Mouse (Mus musculus): Measurements from ENCODE around the gene Asxl2. TPM values are rescaled to one million over a fixed set of nuclear protein-coding genes. Genes with fewer than 3 reads are reported as not detected.

Asxl2 gene
- polyA plus RNA-seq, 1 experiment from 2014 or later, result 19.7 TPM

GRCm38 (mm10) chr12:3430985-3431384 is 4.3 kb downstream of the Asxl2 start:
- H3K9ac ChIP-seq (ENCODE audit: low read length), result no peak overlapping the region
- no peak overlapping the region for H3K4me3 ChIP-seq (ENCODE audit: low read depth, low read length)
- DNase-seq (ENCODE audit: low spot score) (no peak), ATAC-seq (replicated peaks; ENCODE audit: low FRiP score, low TSS enrichment, low read depth) (no peak)
- H3K9me3 ChIP-seq (ENCODE audit: control insufficient read depth, low read length), result no peaks in the 10 kb centered on the region
- H3K27ac ChIP-seq (ENCODE audit: low read depth), result no peak overlapping the region
- peaks cover 9% of the 10 kb centered on the region; the same call in 1 of the 2 replicates for H3K4me1 ChIP-seq (replicated peaks; ENCODE audit: control insufficient read depth, insufficient read depth, low read length)
- no peaks in the 10 kb centered on the region for H3K36me3 ChIP-seq (ENCODE audit: control insufficient read depth, insufficient read depth, low read length)
- H3K4me2 ChIP-seq (ENCODE audit: low read length), result no peak overlapping the region
- H3K27me3 ChIP-seq (replicated peaks; ENCODE audit: control insufficient read depth, insufficient read depth, low read length), result no peaks in the 10 kb centered on the region

- DNase-seq (ENCODE audit: low spot score), result no peak
Measured at GRCm38 (mm10) chr12:3433736-3434135, 7.1 kb downstream of the Asxl2 start.

GRCm38 (mm10) chr12:3436446-3436845 is 9.8 kb downstream of the Asxl2 start:
- DNase-seq (ENCODE audit: low spot score) (no peak), ATAC-seq (replicated peaks; ENCODE audit: low FRiP score, low TSS enrichment, low read depth) (no peak)
- no peaks in the 10 kb centered on the region for H3K36me3 ChIP-seq (ENCODE audit: control insufficient read depth, insufficient read depth, low read length)
- 89% methylated on average over 5 of the region's 5 CpGs for WGBS
- H3K27me3 ChIP-seq (replicated peaks; ENCODE audit: control insufficient read depth, insufficient read depth, low read length), result no peaks in the 10 kb centered on the region
- no peak overlapping the region for H3K4me3 ChIP-seq (ENCODE audit: low read depth, low read length)
- no peak overlapping the region for H3K9ac ChIP-seq (ENCODE audit: low read length)
- H3K4me1 ChIP-seq (replicated peaks; ENCODE audit: control insufficient read depth, insufficient read depth, low read length), result no peaks in the 10 kb centered on the region
- no peaks in the 10 kb centered on the region for H3K9me3 ChIP-seq (ENCODE audit: control insufficient read depth, low read length)
- no peak overlapping the region for H3K27ac ChIP-seq (ENCODE audit: low read depth)
- no peak overlapping the region for H3K4me2 ChIP-seq (ENCODE audit: low read length)

More at GRCm38 (mm10) chr12:3433736-3434135, 7.1 kb downstream of the Asxl2 start:
- Histone ChIP-seq H3K4me3 (ENCODE audit: low read depth, low read length) (no peak overlapping the region), H3K4me2 (ENCODE audit: low read length) (no peak overlapping the region), H3K27ac (ENCODE audit: low read depth) (no peak overlapping the region), H3K36me3 (ENCODE audit: control insufficient read depth, insufficient read depth, low read length) (no peaks in the 10 kb centered on the region), H3K4me1 (replicated peaks; ENCODE audit: control insufficient read depth, insufficient read depth, low read length) (0 out of 2 replicates have a peak, but pooled peaks cover 3% of the 10 kb centered on the region), H3K27me3 (replicated peaks; ENCODE audit: control insufficient read depth, insufficient read depth, low read length) (no peaks in the 10 kb centered on the region), H3K9ac (ENCODE audit: low read length) (no peak overlapping the region), H3K9me3 (ENCODE audit: control insufficient read depth, low read length) (no peaks in the 10 kb centered on the region)
- ATAC-seq (replicated peaks; ENCODE audit: low FRiP score, low TSS enrichment, low read depth), result no peak
- WGBS, result 64% methylated on average over 1 of the region's 1 CpGs

GRCm38 (mm10) chr12:3437815-3438214 is 11.2 kb downstream of the Asxl2 start:
- H3K27ac ChIP-seq (ENCODE audit: low read depth), result no peak overlapping the region
- WGBS, result 98% methylated on average over 1 of the region's 1 CpGs
- DNase-seq (ENCODE audit: low spot score) (no peak), ATAC-seq (replicated peaks; ENCODE audit: low FRiP score, low TSS enrichment, low read depth) (no peak)
- no peak overlapping the region for H3K4me3 ChIP-seq (ENCODE audit: low read depth, low read length)
- peaks cover under 1% of the 10 kb centered on the region; the same call in 1 of the 2 replicates for H3K36me3 ChIP-seq (ENCODE audit: control insufficient read depth, insufficient read depth, low read length)
- no peaks in the 10 kb centered on the region for H3K27me3 ChIP-seq (replicated peaks; ENCODE audit: control insufficient read depth, insufficient read depth, low read length)
- no peaks in the 10 kb centered on the region for H3K9me3 ChIP-seq (ENCODE audit: control insufficient read depth, low read length)
- no peaks in the 10 kb centered on the region for H3K4me1 ChIP-seq (replicated peaks; ENCODE audit: control insufficient read depth, insufficient read depth, low read length)
- no peak overlapping the region for H3K9ac ChIP-seq (ENCODE audit: low read length)
- no peak overlapping the region for H3K4me2 ChIP-seq (ENCODE audit: low read length)

GRCm38 (mm10) chr12:3440916-3441315 is 14.3 kb downstream of the Asxl2 start:
- peaks cover 7% of the 10 kb centered on the region for H3K36me3 ChIP-seq (ENCODE audit: control insufficient read depth, insufficient read depth, low read length)
- no peak overlapping the region for H3K4me2 ChIP-seq (ENCODE audit: low read length)
- H3K4me1 ChIP-seq (replicated peaks; ENCODE audit: control insufficient read depth, insufficient read depth, low read length), result no peaks in the 10 kb centered on the region
- no peaks in the 10 kb centered on the region for H3K27me3 ChIP-seq (replicated peaks; ENCODE audit: control insufficient read depth, insufficient read depth, low read length)
- WGBS, result 78% methylated on average over 2 of the region's 2 CpGs
- no peak for DNase-seq (ENCODE audit: low spot score)
- no peak overlapping the region for H3K27ac ChIP-seq (ENCODE audit: low read depth)
- ATAC-seq (replicated peaks; ENCODE audit: low FRiP score, low TSS enrichment, low read depth), result no peak
- no peak overlapping the region for H3K4me3 ChIP-seq (ENCODE audit: low read depth, low read length)
- no peaks in the 10 kb centered on the region for H3K9me3 ChIP-seq (ENCODE audit: control insufficient read depth, low read length)
- no peak overlapping the region for H3K9ac ChIP-seq (ENCODE audit: low read length)

GRCm38 (mm10) chr12:3441361-3441760 is 14.7 kb downstream of the Asxl2 start:
- no peak for ATAC-seq (replicated peaks; ENCODE audit: low FRiP score, low TSS enrichment, low read depth)
- peaks cover 7% of the 10 kb centered on the region for H3K36me3 ChIP-seq (ENCODE audit: control insufficient read depth, insufficient read depth, low read length)
- no peaks in the 10 kb centered on the region for H3K27me3 ChIP-seq (replicated peaks; ENCODE audit: control insufficient read depth, insufficient read depth, low read length)
- no peak overlapping the region for H3K9ac ChIP-seq (ENCODE audit: low read length)
- no peak overlapping the region for H3K27ac ChIP-seq (ENCODE audit: low read depth)
- no peaks in the 10 kb centered on the region for H3K9me3 ChIP-seq (ENCODE audit: control insufficient read depth, low read length)
- no peak for DNase-seq (ENCODE audit: low spot score)
- no peak overlapping the region for H3K4me3 ChIP-seq (ENCODE audit: low read depth, low read length)
- 86% methylated on average over 5 of the region's 5 CpGs for WGBS
- no peak overlapping the region for H3K4me2 ChIP-seq (ENCODE audit: low read length)
- no peaks in the 10 kb centered on the region for H3K4me1 ChIP-seq (replicated peaks; ENCODE audit: control insufficient read depth, insufficient read depth, low read length)

GRCm38 (mm10) chr12:3453554-3453953 is 26.9 kb downstream of the Asxl2 start:
- DNase-seq (ENCODE audit: low spot score) (no peak), ATAC-seq (replicated peaks; ENCODE audit: low FRiP score, low TSS enrichment, low read depth) (no peak)
- Histone ChIP-seq H3K27me3 (replicated peaks; ENCODE audit: control insufficient read depth, insufficient read depth, low read length) (no peaks in the 10 kb centered on the region), H3K4me3 (ENCODE audit: low read depth, low read length) (no peak overlapping the region), H3K4me1 (replicated peaks; ENCODE audit: control insufficient read depth, insufficient read depth, low read length) (no peaks in the 10 kb centered on the region), H3K36me3 (ENCODE audit: control insufficient read depth, insufficient read depth, low read length) (peaks cover 50% of the 10 kb centered on the region), H3K9me3 (ENCODE audit: control insufficient read depth, low read length) (no peaks in the 10 kb centered on the region), H3K27ac (ENCODE audit: low read depth) (no peak overlapping the region), H3K9ac (ENCODE audit: low read length) (no peak overlapping the region), H3K4me2 (ENCODE audit: low read length) (no peak overlapping the region)
- WGBS, result 93% methylated on average over 3 of the region's 3 CpGs

GRCm38 (mm10) chr12:3463087-3463486 is 36.4 kb downstream of the Asxl2 start:
- Histone ChIP-seq H3K4me2 (ENCODE audit: low read length) (no peak overlapping the region), H3K4me1 (replicated peaks; ENCODE audit: control insufficient read depth, insufficient read depth, low read length) (no peaks in the 10 kb centered on the region), H3K9me3 (ENCODE audit: control insufficient read depth, low read length) (no peaks in the 10 kb centered on the region), H3K4me3 (ENCODE audit: low read depth, low read length) (no peak overlapping the region), H3K9ac (ENCODE audit: low read length) (no peak overlapping the region), H3K27me3 (replicated peaks; ENCODE audit: control insufficient read depth, insufficient read depth, low read length) (no peaks in the 10 kb centered on the region), H3K36me3 (ENCODE audit: control insufficient read depth, insufficient read depth, low read length) (peaks cover 39% of the 10 kb centered on the region), H3K27ac (ENCODE audit: low read depth) (no peak overlapping the region)
- ATAC-seq (replicated peaks; ENCODE audit: low FRiP score, low TSS enrichment, low read depth), result no peak
- WGBS, result 97% methylated on average over 3 of the region's 3 CpGs
- no peak for DNase-seq (ENCODE audit: low spot score)

GRCm38 (mm10) chr12:3499662-3500061 is 73.0 kb downstream of the Asxl2 start:
- Histone ChIP-seq H3K4me2 (ENCODE audit: low read length) (no peak overlapping the region), H3K36me3 (ENCODE audit: control insufficient read depth, insufficient read depth, low read length) (peaks cover 77% of the 10 kb centered on the region), H3K27ac (ENCODE audit: low read depth) (no peak overlapping the region), H3K4me3 (ENCODE audit: low read depth, low read length) (no peak overlapping the region), H3K27me3 (replicated peaks; ENCODE audit: control insufficient read depth, insufficient read depth, low read length) (no peaks in the 10 kb centered on the region), H3K9ac (ENCODE audit: low read length) (no peak overlapping the region), H3K4me1 (replicated peaks; ENCODE audit: control insufficient read depth, insufficient read depth, low read length) (no peaks in the 10 kb centered on the region), H3K9me3 (ENCODE audit: control insufficient read depth, low read length) (no peaks in the 10 kb centered on the region)
- DNase-seq (ENCODE audit: low spot score) (no peak), ATAC-seq (replicated peaks; ENCODE audit: low FRiP score, low TSS enrichment, low read depth) (no peak)
- 86% methylated on average over 4 of the region's 4 CpGs for WGBS

Measured in intestine, embryonic 14.5 days (tissue).